Mouse (Mus musculus): ENCODE data around the gene Kdm5a. TPM values are rescaled to one million over a fixed set of nuclear protein-coding genes. Genes with fewer than 3 reads are reported as not detected.
A peak's percentile ranks its signal among the peaks of the same experiment; 100 is the strongest.

Kdm5a gene
- total and polyA plus RNA-seq, 2 experiments from 2014 or later, result 23.0 to 23.4 TPM

DNA sequence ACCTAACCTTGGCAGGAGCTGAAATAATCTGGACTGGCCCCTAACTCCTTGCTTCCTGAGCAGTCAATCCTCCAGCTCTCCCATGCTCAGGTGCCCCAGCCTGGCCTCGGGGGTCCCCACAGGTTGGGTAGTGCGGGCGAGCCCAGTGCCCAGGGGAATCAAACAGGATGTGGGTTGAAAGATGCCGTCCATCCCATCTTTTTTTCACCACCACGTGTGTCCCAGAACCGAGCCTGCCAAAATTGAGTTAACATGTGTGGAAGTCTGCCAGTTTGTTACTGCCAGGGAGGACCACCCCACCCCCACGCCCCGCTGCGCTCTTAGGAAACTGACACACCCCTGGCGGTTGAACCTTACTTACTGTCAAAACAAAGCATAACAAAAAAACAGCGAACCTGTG lies 100.0 kb downstream of the Kdm5a start:
- H3K9ac ChIP-seq (replicated peaks; ENCODE audit: low read length), result no peak overlapping the region
- H3K4me1 ChIP-seq (ENCODE audit: insufficient read depth, low read length), result no peaks in the 10 kb centered on the region
- ATAC-seq (0 out of 2 replicates have a peak, but pooled peaks have one; percentile 36), DNase-seq (ENCODE audit: low spot score) (peak; percentile 61)
- peak overlapping the region; percentile 56 for H3K4me2 ChIP-seq (ENCODE audit: low read depth, low read length)
- no peaks in the 10 kb centered on the region for H3K36me3 ChIP-seq (ENCODE audit: insufficient read depth, low read length)
- TF ChIP-seq CTCF (IDR thresholded peaks at IDR 0.05; ENCODE audit: low read depth), result peak; percentile 33; the same call in 1 of the 2 replicates
- H3K4me3 ChIP-seq (ENCODE audit: low read length), result peak overlapping the region; percentile 57
- no peaks in the 10 kb centered on the region for H3K9me3 ChIP-seq (ENCODE audit: low read length)
- under 1% methylated on average over 11 of the region's 11 CpGs for WGBS
- no peaks in the 10 kb centered on the region for H3K27me3 ChIP-seq (ENCODE audit: insufficient read depth, low read length)
- no peak overlapping the region for H3K27ac ChIP-seq

DNA sequence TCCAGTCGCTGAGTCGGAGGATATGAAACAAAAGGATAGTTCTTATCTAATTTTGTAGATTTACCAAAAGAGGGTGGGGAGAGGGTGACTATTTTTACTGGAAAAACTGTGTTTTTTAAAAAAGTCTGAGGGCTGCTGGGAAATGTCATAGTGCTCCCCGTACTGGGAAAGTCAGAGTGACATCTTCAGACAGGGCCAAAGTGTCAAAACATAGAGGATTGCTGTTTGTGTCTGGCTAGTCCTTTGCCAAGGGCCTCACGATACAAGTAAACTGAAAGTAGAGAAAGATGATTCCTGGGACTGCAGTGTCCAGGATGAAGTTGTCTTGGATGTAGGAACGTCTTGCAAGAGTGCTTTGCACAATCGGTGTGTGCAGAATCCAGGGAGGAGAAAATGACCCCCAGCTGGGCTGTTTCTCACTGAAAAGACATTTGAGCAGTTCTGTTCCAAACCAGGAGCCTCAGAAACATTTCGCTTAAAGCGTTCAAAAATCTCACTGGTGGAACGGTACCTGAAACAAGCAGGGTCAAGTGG lies 100.5 kb downstream of the Kdm5a start:
- Histone ChIP-seq H3K9ac (replicated peaks; ENCODE audit: low read length) (no peak overlapping the region), H3K9me3 (ENCODE audit: low read length) (no peaks in the 10 kb centered on the region), H3K4me3 (ENCODE audit: low read length) (no peak overlapping the region), H3K27ac (no peak overlapping the region), H3K27me3 (ENCODE audit: insufficient read depth, low read length) (no peaks in the 10 kb centered on the region), H3K4me2 (ENCODE audit: low read depth, low read length) (peak overlapping the region; percentile 56), H3K36me3 (ENCODE audit: insufficient read depth, low read length) (no peaks in the 10 kb centered on the region), H3K4me1 (ENCODE audit: insufficient read depth, low read length) (no peaks in the 10 kb centered on the region)
- TF ChIP-seq CTCF (IDR thresholded peaks at IDR 0.05; ENCODE audit: low read depth), result no peak
- ATAC-seq (no peak), DNase-seq (ENCODE audit: low spot score) (no peak)
- WGBS, result 36% methylated on average over 9 of the region's 9 CpGs

DNA sequence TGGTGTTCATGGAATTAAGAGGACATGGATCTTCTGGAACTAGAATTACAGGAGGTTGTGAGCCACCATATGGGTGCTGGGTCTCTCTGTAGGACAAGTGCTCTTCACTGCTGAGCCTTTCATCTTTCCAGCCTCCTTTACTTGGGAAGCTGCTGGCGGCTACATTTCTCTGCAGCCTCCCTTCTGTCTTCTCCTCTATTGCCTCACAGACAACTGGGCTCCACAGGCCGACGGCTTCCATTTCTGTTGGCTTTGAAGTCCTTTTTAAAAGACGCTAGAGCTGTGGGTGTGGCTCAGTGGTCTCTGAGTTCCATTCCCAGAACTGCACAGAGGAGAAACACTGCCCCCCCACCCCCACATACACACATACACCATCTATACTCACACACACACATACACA lies 101.5 kb downstream of the Kdm5a start:
- no peak for TF ChIP-seq CTCF (IDR thresholded peaks at IDR 0.05; ENCODE audit: low read depth)
- no peaks in the 10 kb centered on the region for H3K4me1 ChIP-seq (ENCODE audit: insufficient read depth, low read length)
- DNase-seq (ENCODE audit: low spot score) (no peak), ATAC-seq (no peak)
- no peak overlapping the region for H3K27ac ChIP-seq
- H3K27me3 ChIP-seq (ENCODE audit: insufficient read depth, low read length), result no peaks in the 10 kb centered on the region
- H3K9me3 ChIP-seq (ENCODE audit: low read length), result no peaks in the 10 kb centered on the region
- no peak overlapping the region for H3K4me2 ChIP-seq (ENCODE audit: low read depth, low read length)
- WGBS, result 41% methylated on average over 4 of the region's 4 CpGs
- H3K4me3 ChIP-seq (ENCODE audit: low read length), result no peak overlapping the region
- H3K36me3 ChIP-seq (ENCODE audit: insufficient read depth, low read length), result no peaks in the 10 kb centered on the region
- no peak overlapping the region for H3K9ac ChIP-seq (replicated peaks; ENCODE audit: low read length)

DNA sequence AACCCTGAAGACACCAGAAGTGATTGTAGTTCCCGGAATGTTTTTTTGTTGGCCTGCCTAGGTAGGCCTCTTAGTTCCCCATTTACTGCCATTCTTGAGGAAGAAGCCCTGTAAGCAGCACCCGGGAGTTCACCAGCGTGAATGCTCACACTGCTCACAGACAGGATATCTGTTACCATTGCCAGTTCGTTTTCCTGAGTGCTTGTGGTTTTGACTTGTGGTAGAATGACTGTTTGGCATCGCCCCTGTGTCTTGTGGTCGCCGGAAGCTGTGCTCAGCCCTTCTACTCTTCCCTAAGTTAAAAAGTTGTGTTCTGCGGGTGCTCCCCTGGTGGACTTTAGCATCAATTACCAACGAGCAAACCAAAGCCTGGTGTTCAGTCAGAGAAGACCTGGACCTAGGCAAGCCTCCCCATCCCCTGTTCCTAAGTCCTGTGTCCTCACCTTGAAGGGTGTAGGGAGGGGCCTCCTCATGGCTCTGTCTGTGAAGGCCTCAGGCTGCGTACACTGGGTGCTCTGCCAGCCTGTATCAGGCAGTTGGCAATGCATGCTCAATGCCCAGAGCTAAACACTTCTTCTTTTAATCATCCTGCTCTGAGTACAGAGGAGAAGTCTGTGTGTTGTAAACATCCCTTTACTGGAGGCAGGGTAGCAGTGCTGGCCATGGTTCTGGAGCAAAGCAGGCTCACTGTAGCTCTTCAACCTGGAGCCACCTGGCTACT lies 102.8 kb downstream of the Kdm5a start:
- Histone ChIP-seq H3K27me3 (ENCODE audit: insufficient read depth, low read length) (no peaks in the 10 kb centered on the region), H3K4me1 (ENCODE audit: insufficient read depth, low read length) (peaks cover 3% of the 10 kb centered on the region; the same call in 1 of the 2 replicates), H3K4me2 (ENCODE audit: low read depth, low read length) (no peak overlapping the region), H3K36me3 (ENCODE audit: insufficient read depth, low read length) (no peaks in the 10 kb centered on the region), H3K4me3 (ENCODE audit: low read length) (no peak overlapping the region), H3K9ac (replicated peaks; ENCODE audit: low read length) (no peak overlapping the region), H3K27ac (no peak overlapping the region), H3K9me3 (ENCODE audit: low read length) (no peaks in the 10 kb centered on the region)
- 76% methylated on average over 10 of the region's 10 CpGs for WGBS
- ATAC-seq (no peak), DNase-seq (ENCODE audit: low spot score) (no peak)
- peak; percentile 32 for TF ChIP-seq CTCF (IDR thresholded peaks at IDR 0.05; ENCODE audit: low read depth)

DNA sequence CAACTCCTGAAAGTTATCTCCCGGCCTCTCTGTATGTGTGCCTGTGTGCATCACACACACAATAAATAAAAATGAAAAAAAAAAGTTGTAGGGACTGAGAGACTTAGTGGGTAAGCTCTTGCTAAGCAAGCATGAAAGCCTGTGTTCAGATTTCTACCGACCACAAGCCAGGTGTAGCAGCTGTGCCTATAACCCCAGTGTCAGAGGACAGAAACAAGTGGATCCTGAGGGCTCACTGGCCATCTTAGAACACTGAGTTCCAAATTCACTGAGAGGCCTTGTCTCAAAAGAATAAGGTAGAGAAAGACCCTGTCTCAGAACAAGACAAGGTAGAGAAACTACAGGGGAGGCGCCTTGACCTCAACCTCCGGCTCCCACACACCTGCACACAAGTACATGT lies 104.3 kb downstream of the Kdm5a start:
- no peak for ATAC-seq
- Histone ChIP-seq H3K27me3 (ENCODE audit: insufficient read depth, low read length) (no peaks in the 10 kb centered on the region), H3K4me3 (ENCODE audit: low read length) (no peak overlapping the region), H3K27ac (no peak overlapping the region), H3K4me1 (ENCODE audit: insufficient read depth, low read length) (peaks cover 17% of the 10 kb centered on the region; the same call in 1 of the 2 replicates), H3K4me2 (ENCODE audit: low read depth, low read length) (no peak overlapping the region), H3K36me3 (ENCODE audit: insufficient read depth, low read length) (no peaks in the 10 kb centered on the region), H3K9me3 (ENCODE audit: low read length) (no peaks in the 10 kb centered on the region), H3K9ac (replicated peaks; ENCODE audit: low read length) (no peak overlapping the region)
- WGBS, result 94% methylated on average over 4 of the region's 4 CpGs
- no peak for TF ChIP-seq CTCF (IDR thresholded peaks at IDR 0.05; ENCODE audit: low read depth)
- DNase-seq (ENCODE audit: low spot score), result no peak

DNA sequence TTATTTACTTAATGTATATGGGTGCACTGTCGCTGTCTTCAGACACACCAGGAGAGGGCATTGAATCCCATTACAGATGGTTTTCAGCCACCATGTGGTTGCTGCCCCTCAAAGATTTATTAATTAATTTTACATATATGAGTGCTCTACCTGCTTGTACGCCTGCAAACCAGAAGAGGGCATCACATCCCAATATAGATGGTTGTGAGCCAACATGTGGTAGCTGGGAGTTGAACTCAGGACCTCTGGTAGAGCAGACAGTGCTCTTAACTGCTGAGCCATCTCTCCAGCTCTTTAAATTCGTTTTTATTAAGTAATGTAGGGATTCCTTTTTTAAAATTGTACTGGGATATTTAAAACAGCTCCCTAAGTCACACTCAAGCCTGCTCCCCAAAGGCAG lies 105.3 kb downstream of the Kdm5a start:
- Histone ChIP-seq H3K27me3 (ENCODE audit: insufficient read depth, low read length) (no peaks in the 10 kb centered on the region), H3K9ac (replicated peaks; ENCODE audit: low read length) (no peak overlapping the region), H3K4me3 (ENCODE audit: low read length) (no peak overlapping the region), H3K36me3 (ENCODE audit: insufficient read depth, low read length) (no peaks in the 10 kb centered on the region), H3K4me2 (ENCODE audit: low read depth, low read length) (no peak overlapping the region), H3K9me3 (ENCODE audit: low read length) (no peaks in the 10 kb centered on the region), H3K4me1 (ENCODE audit: insufficient read depth, low read length) (peaks cover 24% of the 10 kb centered on the region; the same call in 1 of the 2 replicates), H3K27ac (no peak overlapping the region)
- TF ChIP-seq CTCF (IDR thresholded peaks at IDR 0.05; ENCODE audit: low read depth), result peak; percentile 26; the same call in 1 of the 2 replicates
- DNase-seq (ENCODE audit: low spot score) (no peak), ATAC-seq (no peak)
- 70% methylated on average over 3 of the region's 3 CpGs for WGBS

DNA sequence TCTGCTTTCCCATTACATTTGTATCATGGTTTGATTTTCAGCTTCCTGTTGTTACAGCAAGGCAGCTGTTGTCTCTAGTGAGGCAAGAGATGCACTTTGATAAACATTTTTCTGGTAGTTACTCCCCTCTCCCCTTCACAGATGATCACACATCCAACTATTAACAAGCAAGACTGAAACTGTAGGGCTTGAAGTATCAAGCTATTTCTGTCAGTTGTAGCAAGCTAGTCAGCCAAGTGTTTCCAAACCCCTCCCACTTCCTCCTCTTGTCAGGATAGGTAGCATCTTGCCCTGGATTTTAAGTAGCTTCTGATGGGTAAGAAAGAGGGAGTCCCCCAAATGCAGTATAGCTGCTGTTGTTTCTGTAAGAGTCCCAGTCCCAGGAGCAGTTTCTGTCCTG lies 105.8 kb downstream of the Kdm5a start:
- Histone ChIP-seq H3K27me3 (ENCODE audit: insufficient read depth, low read length) (no peaks in the 10 kb centered on the region), H3K9me3 (ENCODE audit: low read length) (no peaks in the 10 kb centered on the region), H3K4me3 (ENCODE audit: low read length) (no peak overlapping the region), H3K27ac (no peak overlapping the region), H3K9ac (replicated peaks; ENCODE audit: low read length) (no peak overlapping the region), H3K4me1 (ENCODE audit: insufficient read depth, low read length) (peaks cover 24% of the 10 kb centered on the region; the same call in 1 of the 2 replicates), H3K36me3 (ENCODE audit: insufficient read depth, low read length) (no peaks in the 10 kb centered on the region), H3K4me2 (ENCODE audit: low read depth, low read length) (no peak overlapping the region)
- no peak for TF ChIP-seq CTCF (IDR thresholded peaks at IDR 0.05; ENCODE audit: low read depth)
- DNase-seq (ENCODE audit: low spot score) (no peak), ATAC-seq (no peak)

All from hindbrain, postnatal 0 days (tissue).